Mouse (Mus musculus) Patski (cell line): ENCODE results near the gene Zfp827. TPM values are rescaled to one million over a fixed set of nuclear protein-coding genes. Genes with fewer than 3 reads are reported as not detected.

Source experiments
- ATAC-seq: fragments of 100-300 bp; one replicate; pipeline ENCODE4 v1.8.0; 2021
- CTCF ChIA-PET: fragments of 350-600 bp; sonication (Branson Sonifier 250); formaldehyde crosslinking; loops from one replicate; lab custom pipeline; 2022; ENCODE audit warnings: inconsistent platforms; lab: Charles Lee
- POLR2A ChIA-PET: fragments of 350-600 bp; sonication (Branson Sonifier 250); formaldehyde crosslinking; loops from one replicate; lab custom pipeline; 2022; ENCODE audit warnings: antibody characterized with exemption, inconsistent platforms; lab: Charles Lee
- DNase-seq: peaks from one replicate; pipeline ENCODE4 v3.0.0-alpha.2; 2011; ENCODE audit warnings: low read depth, low spot score
- H3K27me3 ChIP-seq: fragments of 371-371 bp; one replicate; pipeline ENCODE4 v1.5.1; 2021
- CTCF ChIP-seq: fragments of 100-300 bp; IDR thresholded peaks from one replicate; pipeline ENCODE4 v1.5.1; 2021
- in situ Hi-C: fragments of 300-500 bp; cut with MboI; formaldehyde crosslinking; loops from 3 replicates; pipeline ENCODE4 v1.11.1; 2018; ENCODE audit warnings: low pct_unique_long_range_greater_than_20kb, mixed read lengths
- polyA plus RNA-seq: library from polyadenylated mRNA; unstranded; gene quantifications from one replicate; pipeline ENCODE4 v1.2.3, GENCODE M21; 2021

Gene Zfp827
- polyA plus RNA-seq, 1 experiment from 2014 or later, result 24.1 TPM

- no peak for DNase-seq
- in situ Hi-C loops, result no loop called here
- no peak for TF ChIP-seq CTCF
- ATAC-seq, result no peak
- POLR2A ChIA-PET, result interaction anchor here (1.9 kb wide), 1 partner anchor 79 kb away, joined by 5 read pairs; no protein-coding TSS in a partner anchor
- CTCF ChIA-PET, result no interaction called here
- H3K27me3 ChIP-seq, result no peaks in the 10 kb centered on the region
Measured at GRCm38 (mm10) chr8:79081333-79081732, 53.1 kb downstream of the Zfp827 start.

- in situ Hi-C loops, result no loop called here
- no peak for TF ChIP-seq CTCF
- no peaks in the 10 kb centered on the region for H3K27me3 ChIP-seq
- DNase-seq (no peak), ATAC-seq (no peak)
- ChIA-PET POLR2A (interaction anchor here (1.9 kb wide), 1 partner anchor 78 kb away, joined by 5 read pairs; no protein-coding TSS in a partner anchor), CTCF (interaction anchor here (0.6 kb wide), 1 partner anchor 9 kb away, joined by 3 read pairs; no protein-coding TSS in a partner anchor)
Measured at GRCm38 (mm10) chr8:79081955-79082354, 53.7 kb downstream of the Zfp827 start.

- peak; percentile 73 for ATAC-seq
- POLR2A ChIA-PET, result interaction anchor here (0.6 to 1.0 kb wide), 4 partner anchors 47 to 56 kb away, joined by 3 to 6 read pairs (median 4); partner anchors contain the start of gene Zfp827
Measured at GRCm38 (mm10) chr8:79083461-79084358, 55.5 kb downstream of the Zfp827 start.

GRCm38 (mm10) chr8:79084359-79084820 lies 56.2 kb downstream of the Zfp827 start:
- ChIA-PET CTCF (interaction anchor here (1.6 kb wide), 1 partner anchor 12 kb away, joined by 4 read pairs; no protein-coding TSS in a partner anchor), POLR2A (interaction anchor here (0.6 to 1.0 kb wide), 2 partner anchors 54 to 56 kb away, joined by 3 to 6 read pairs; partner anchors contain the start of gene Zfp827)
- no peak for TF ChIP-seq CTCF
- in situ Hi-C loops, result no loop called here
- no peaks in the 10 kb centered on the region for H3K27me3 ChIP-seq
- DNase-seq (no peak), ATAC-seq (no peak)

More at GRCm38 (mm10) chr8:79083461-79084358, 55.5 kb downstream of the Zfp827 start:
- no peak for TF ChIP-seq CTCF
- DNase-seq, result peak; percentile 79
- in situ Hi-C loops, result no loop called here
- CTCF ChIA-PET, result interaction anchor here (0.6 to 1.6 kb wide), 2 partner anchors 13 to 346 kb away, joined by 3 to 4 read pairs; no protein-coding TSS in a partner anchor
- no peaks in the 10 kb centered on the region for H3K27me3 ChIP-seq

- ATAC-seq (peak; percentile 64), DNase-seq (no peak)
- ChIA-PET CTCF (no interaction called here), POLR2A (no interaction called here)
- in situ Hi-C loops, result no loop called here
- no peak for TF ChIP-seq CTCF
- H3K27me3 ChIP-seq, result no peaks in the 10 kb centered on the region
Measured at GRCm38 (mm10) chr8:79094422-79094821, 66.2 kb downstream of the Zfp827 start.

GRCm38 (mm10) chr8:79095162-79095561 lies 66.9 kb downstream of the Zfp827 start:
- CTCF ChIA-PET, result interaction anchor here (1.9 kb wide), 1 partner anchor 11 kb away, joined by 4 read pairs; no protein-coding TSS in a partner anchor
- H3K27me3 ChIP-seq, result no peaks in the 10 kb centered on the region
- in situ Hi-C loops, result no loop called here
- POLR2A ChIA-PET, result no interaction called here
- no peak for TF ChIP-seq CTCF
- no peak for DNase-seq
- ATAC-seq, result no peak

- in situ Hi-C loops, result no loop called here
- no peaks in the 10 kb centered on the region for H3K27me3 ChIP-seq
- CTCF ChIA-PET, result interaction anchor here (1.9 kb wide), 1 partner anchor 13 kb away, joined by 4 read pairs; no protein-coding TSS in a partner anchor
- POLR2A ChIA-PET, result no interaction called here
- peak; percentile 86 for ATAC-seq
- DNase-seq, result peak; percentile 68
- no peak for TF ChIP-seq CTCF
Measured at GRCm38 (mm10) chr8:79096970-79097369, 68.7 kb downstream of the Zfp827 start.

GRCm38 (mm10) chr8:79102707-79103106 lies 74.5 kb downstream of the Zfp827 start:
- TF ChIP-seq CTCF, result no peak
- ATAC-seq (no peak), DNase-seq (no peak)
- no peaks in the 10 kb centered on the region for H3K27me3 ChIP-seq
- in situ Hi-C loops, result no loop called here
- CTCF ChIA-PET, result interaction anchor here (0.9 kb wide), 1 partner anchor 76 kb away, joined by 3 read pairs; no protein-coding TSS in a partner anchor
- POLR2A ChIA-PET, result no interaction called here

- H3K27me3 ChIP-seq, result no peaks in the 10 kb centered on the region
- ChIA-PET CTCF (no interaction called here), POLR2A (no interaction called here)
- in situ Hi-C loops, result no loop called here
- no peak for TF ChIP-seq CTCF
- DNase-seq (no peak), ATAC-seq (no peak)
Measured at GRCm38 (mm10) chr8:79103185-79103878, 75.1 kb downstream of the Zfp827 start.

- no peak for DNase-seq
- H3K27me3 ChIP-seq, result no peaks in the 10 kb centered on the region
- no peak for ATAC-seq
- TF ChIP-seq CTCF, result no peak
- in situ Hi-C loops, result no loop called here
- CTCF ChIA-PET, result no interaction called here
- POLR2A ChIA-PET, result no interaction called here
Measured at GRCm38 (mm10) chr8:79103923-79104580, 75.8 kb downstream of the Zfp827 start.
